Mouse (Mus musculus) myocyte (in vitro differentiated cells): ENCODE measurements at regions not wholly inside any gene's neighbourhood (a gene's known extent, or its start where the extent isn't known, plus 50 kb on each side); places are given as distances from the start of the nearest gene placed in this dataset.

Experiments
- H3K27me3 ChIP-seq: one replicate; pipeline ENCODE4 v1.6.1; 2011; ENCODE audit not compliant: control insufficient read depth, insufficient read depth, insufficient read length
- H3K36me3 ChIP-seq: one replicate; pipeline ENCODE4 v1.6.1; 2011; ENCODE audit not compliant: control insufficient read depth, insufficient read depth
- H3K4me2 ChIP-seq: one replicate; pipeline ENCODE4 v1.6.1; 2011; ENCODE audit warnings: low read depth, control low read depth
- H3K4me3 ChIP-seq: one replicate; pipeline ENCODE4 v1.5.1; 2011; ENCODE audit warnings: mild to moderate bottlenecking, control low read depth, moderate library complexity
- H3K79me2 ChIP-seq: one replicate; pipeline ENCODE4 v1.6.1; 2011; ENCODE audit not compliant: control insufficient read depth, insufficient read depth
- H3ac ChIP-seq: one replicate; pipeline ENCODE4 v1.6.1; 2011; ENCODE audit not compliant: control insufficient read depth, insufficient read length
- CEBPB ChIP-seq: IDR thresholded peaks from 2 replicates; pipeline ENCODE4 v1.6.1; 2011; ENCODE audit warnings: mild to moderate bottlenecking, moderate library complexity; ENCODE audit not compliant: poor library complexity, insufficient read depth, severe bottlenecking
- E2F4 ChIP-seq: IDR thresholded peaks from one replicate; pipeline ENCODE4 v1.6.1; 2011; ENCODE audit warnings: mild to moderate bottlenecking, control low read depth, moderate library complexity; ENCODE audit not compliant: insufficient read depth
- MAX ChIP-seq: IDR thresholded peaks from one replicate; pipeline ENCODE4 v1.6.1; 2011; ENCODE audit warnings: low read depth, mild to moderate bottlenecking, control low read depth
- MYOD1 ChIP-seq, 3 experiments: IDR thresholded peaks; one replicate each; pipeline ENCODE4 v1.6.1; 2011; ENCODE audit warnings: control low read depth in 2 of 3, low read depth in 2 of 3, mild to moderate bottlenecking in 2 of 3, moderate library complexity in 1 of 3; ENCODE audit not compliant: insufficient read length in 2 of 3, control insufficient read depth in 1 of 3
- MYOG ChIP-seq, 3 experiments: IDR thresholded peaks; one replicate each; pipeline ENCODE4 v1.6.1; 2011; ENCODE audit warnings: control low read depth in 2 of 3, low read depth in 2 of 3, mild to moderate bottlenecking in 2 of 3; ENCODE audit not compliant: insufficient read length in 2 of 3, control insufficient read depth in 1 of 3, insufficient read depth in 1 of 3
- POLR2A ChIP-seq: IDR thresholded peaks from one replicate; pipeline ENCODE4 v1.6.1; 2011; ENCODE audit warnings: low read depth, mild to moderate bottlenecking, control low read depth, moderate library complexity; ENCODE audit not compliant: insufficient read length
- POLR2AphosphoS2 ChIP-seq: IDR thresholded peaks from one replicate; pipeline ENCODE4 v1.6.1; 2011; ENCODE audit warnings: low read depth, control low read depth; ENCODE audit not compliant: insufficient read length
- REST ChIP-seq: IDR thresholded peaks from one replicate; pipeline ENCODE4 v1.6.1; 2011; ENCODE audit warnings: mild to moderate bottlenecking, control low read depth, moderate library complexity; ENCODE audit not compliant: insufficient read depth, insufficient read length
- SRF ChIP-seq: IDR thresholded peaks from one replicate; pipeline ENCODE4 v1.6.1; 2011; ENCODE audit warnings: low read depth; ENCODE audit not compliant: control insufficient read depth, insufficient read length
- TCF12 ChIP-seq: IDR thresholded peaks from one replicate; pipeline ENCODE4 v1.6.1; 2011; ENCODE audit warnings: mild to moderate bottlenecking, control low read depth; ENCODE audit not compliant: poor library complexity, insufficient read depth, severe bottlenecking
- TCF3 ChIP-seq: IDR thresholded peaks from one replicate; pipeline ENCODE4 v1.6.1; 2011; ENCODE audit warnings: low read depth, control low read depth; ENCODE audit not compliant: insufficient read length
- USF1 ChIP-seq: IDR thresholded peaks from one replicate; pipeline ENCODE4 v1.6.1; 2011; ENCODE audit warnings: low read depth, mild to moderate bottlenecking, control low read depth, moderate library complexity

DNA sequence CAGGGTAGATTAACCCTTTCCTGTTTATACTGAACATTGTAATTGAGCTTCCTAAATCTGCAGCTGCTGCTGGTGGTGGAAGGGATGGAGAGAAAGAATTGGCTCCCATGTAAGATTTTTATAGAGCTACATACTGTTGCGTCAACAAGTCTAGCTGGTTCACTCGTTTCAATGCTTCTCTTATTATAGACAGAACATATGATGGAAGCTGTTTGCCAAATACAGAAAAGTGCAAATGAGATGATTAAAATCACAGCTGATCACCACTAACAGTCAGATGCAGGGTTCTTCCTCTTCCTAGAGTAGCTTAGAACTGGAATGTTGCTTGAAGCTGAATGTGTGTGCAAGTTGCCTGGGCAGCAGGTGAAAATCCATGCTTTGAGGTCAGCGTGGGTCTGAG, 152.8 kb downstream of the Ackr3 start:
- Histone ChIP-seq H3K79me2 (no peaks in the 10 kb centered on the region), H3K36me3 (no peaks in the 10 kb centered on the region), H3K4me3 (no peak overlapping the region), H3K27me3 (no peaks in the 10 kb centered on the region), H3K4me2 (no peak overlapping the region), H3ac (no peak overlapping the region)
- no peak for TF ChIP-seq USF1
- no peak for TF ChIP-seq E2F4
- TF ChIP-seq CEBPB = no peak
- no peak for TF ChIP-seq SRF
- no peak for TF ChIP-seq MYOG (IDR thresholded peaks at IDR 0.05; ENCODE audit: control insufficient read depth in 1 of 3, insufficient read depth in 1 of 3, insufficient read length in 2 of 3, low read depth in 2 of 3)
- no peak for TF ChIP-seq MYOD1 (IDR thresholded peaks at IDR 0.05; ENCODE audit: control insufficient read depth in 1 of 3, insufficient read length in 2 of 3, low read depth in 2 of 3)
- no peak for TF ChIP-seq REST
- no peak for TF ChIP-seq POLR2AphosphoS2
- TF ChIP-seq TCF12 = no peak
- no peak for TF ChIP-seq POLR2A

DNA sequence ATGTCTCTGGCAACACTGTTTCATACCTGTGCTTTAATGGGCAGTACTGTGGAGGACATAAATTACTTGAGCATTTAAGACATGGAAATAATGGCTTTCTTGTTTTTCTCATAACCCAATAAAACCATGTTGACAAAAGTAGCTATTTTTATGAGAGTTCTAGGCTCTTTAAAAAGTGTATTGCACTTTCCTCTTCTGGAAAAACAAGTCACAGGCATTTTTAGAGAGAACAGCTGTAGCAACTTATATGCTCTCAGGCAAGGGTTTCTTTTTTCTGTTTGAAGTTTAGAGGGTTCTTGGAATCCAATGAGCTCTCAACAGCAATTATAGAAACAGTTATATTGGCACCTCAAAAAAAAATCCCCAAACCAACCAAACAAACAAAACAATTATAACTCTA, 153.6 kb downstream of the Ackr3 start:
- H3K79me2 ChIP-seq = no peaks in the 10 kb centered on the region
- TF ChIP-seq TCF12 (no peak), MYOG (IDR thresholded peaks at IDR 0.05; ENCODE audit: control insufficient read depth in 1 of 3, insufficient read depth in 1 of 3, insufficient read length in 2 of 3, low read depth in 2 of 3) (no peak), REST (no peak), TCF3 (no peak), MYOD1 (IDR thresholded peaks at IDR 0.05; ENCODE audit: control insufficient read depth in 1 of 3, insufficient read length in 2 of 3, low read depth in 2 of 3) (no peak), E2F4 (no peak), CEBPB (no peak), USF1 (no peak), MAX (no peak), SRF (no peak), POLR2AphosphoS2 (no peak)

DNA sequence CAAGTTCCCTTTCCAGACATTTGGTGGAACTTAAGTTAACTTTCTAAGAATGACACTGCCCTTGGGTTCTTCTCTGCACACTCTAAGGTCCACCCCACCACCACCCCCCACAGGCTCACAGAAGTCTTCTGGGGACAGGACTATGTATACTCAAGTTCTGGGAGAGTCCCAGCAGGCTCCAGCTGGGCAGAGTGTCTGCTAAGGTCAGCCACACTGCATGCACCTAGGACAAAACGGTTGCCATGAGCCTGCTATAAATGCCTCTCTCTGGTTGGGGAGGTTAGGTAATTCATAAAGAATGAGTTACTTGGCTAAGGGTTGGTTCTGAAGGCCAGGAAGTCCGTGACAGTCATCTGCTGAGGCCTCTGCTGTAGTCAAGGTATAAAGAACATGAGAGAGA, 155.2 kb downstream of the Ackr3 start:
- TF ChIP-seq USF1 (no peak), MYOD1 (IDR thresholded peaks at IDR 0.05; ENCODE audit: control insufficient read depth in 1 of 3, insufficient read length in 2 of 3, low read depth in 2 of 3) (no peak), E2F4 (no peak), MYOG (IDR thresholded peaks at IDR 0.05; ENCODE audit: control insufficient read depth in 1 of 3, insufficient read depth in 1 of 3, insufficient read length in 2 of 3, low read depth in 2 of 3) (no peak), TCF12 (no peak), TCF3 (no peak), REST (no peak), SRF (no peak), POLR2AphosphoS2 (no peak), POLR2A (no peak), MAX (no peak), CEBPB (no peak)
- Histone ChIP-seq H3K79me2 (no peaks in the 10 kb centered on the region), H3K36me3 (no peaks in the 10 kb centered on the region), H3ac (no peak overlapping the region), H3K27me3 (no peaks in the 10 kb centered on the region), H3K4me2 (no peak overlapping the region), H3K4me3 (no peak overlapping the region)

More for the DNA sequence above, 153.6 kb downstream of the Ackr3 start:
- no peak overlapping the region for H3K4me2 ChIP-seq
- H3K36me3 ChIP-seq = no peaks in the 10 kb centered on the region
- H3K4me3 ChIP-seq = no peak overlapping the region
- no peaks in the 10 kb centered on the region for H3K27me3 ChIP-seq
- no peak overlapping the region for H3ac ChIP-seq

DNA sequence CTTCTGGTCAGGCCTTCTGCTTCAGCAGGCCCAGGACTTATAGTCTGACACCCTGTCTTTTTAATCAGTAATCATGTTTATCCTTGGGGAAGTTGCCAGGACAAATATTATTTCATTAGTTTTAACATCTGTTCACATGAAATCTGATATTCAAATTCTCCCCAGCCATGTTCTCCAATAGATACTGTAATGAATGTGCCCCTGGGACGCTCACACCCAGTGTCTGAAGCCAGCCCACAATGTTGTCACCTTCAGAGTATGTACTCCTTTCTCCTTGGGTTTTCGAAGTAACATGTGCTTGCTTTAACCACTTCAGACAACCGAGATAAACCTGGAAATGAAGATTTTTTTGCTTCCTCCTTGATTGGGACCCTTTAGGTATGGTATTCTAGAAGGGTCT, 156.3 kb downstream of the Ackr3 start:
- Histone ChIP-seq H3ac (no peak overlapping the region), H3K36me3 (no peaks in the 10 kb centered on the region), H3K4me3 (no peak overlapping the region), H3K79me2 (no peaks in the 10 kb centered on the region), H3K27me3 (no peaks in the 10 kb centered on the region), H3K4me2 (peak overlapping the region; percentile 1)
- TF ChIP-seq CEBPB = no peak

DNA sequence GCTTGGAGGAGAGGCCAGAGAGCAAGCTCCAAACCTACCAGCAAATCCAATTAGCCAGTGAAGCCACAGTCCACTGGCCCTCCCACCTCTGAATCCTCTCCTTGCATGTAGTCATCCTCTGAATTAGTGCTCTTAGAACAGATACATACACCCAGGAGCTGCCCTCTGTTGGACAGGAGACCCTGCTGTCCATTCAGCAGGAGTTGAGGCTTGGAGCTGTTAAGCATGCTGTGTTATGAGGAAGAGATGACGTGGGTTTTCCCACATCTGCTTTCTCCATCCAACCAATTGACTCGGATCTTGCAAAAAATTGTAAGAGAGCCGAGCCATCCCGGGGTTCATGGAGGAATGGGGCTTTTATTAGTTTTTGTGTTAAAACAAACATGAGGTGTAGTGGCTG, 160.7 kb downstream of the Ackr3 start:
- no peak overlapping the region for H3K4me2 ChIP-seq
- no peak overlapping the region for H3K4me3 ChIP-seq
- TF ChIP-seq TCF12 (no peak), REST (no peak), POLR2AphosphoS2 (no peak), POLR2A (no peak), USF1 (no peak), SRF (no peak)
- no peak overlapping the region for H3ac ChIP-seq
- H3K27me3 ChIP-seq = no peaks in the 10 kb centered on the region
- H3K36me3 ChIP-seq = no peaks in the 10 kb centered on the region
- no peaks in the 10 kb centered on the region for H3K79me2 ChIP-seq

DNA sequence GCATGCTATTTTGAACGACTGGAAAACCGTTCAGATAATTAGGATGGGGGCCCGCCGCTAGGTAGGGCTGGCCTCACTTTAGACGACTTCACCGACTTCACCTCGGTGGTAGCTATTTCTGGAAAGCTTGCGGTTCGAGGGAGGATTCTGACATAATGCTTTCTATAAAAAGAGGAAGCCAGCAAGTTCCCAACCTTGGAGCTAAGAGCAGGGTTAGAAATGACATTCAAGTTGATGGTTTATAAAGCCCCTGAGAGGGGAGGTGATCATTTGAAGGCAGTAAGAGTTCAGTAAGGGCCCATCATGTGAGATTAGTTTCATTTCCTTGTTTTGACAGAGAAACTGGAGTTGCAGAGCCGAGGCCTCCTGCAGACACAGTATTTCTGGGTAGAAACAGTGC, 164.8 kb downstream of the Ackr3 start:
- no peak overlapping the region for H3K4me3 ChIP-seq
- no peak overlapping the region for H3ac ChIP-seq
- TF ChIP-seq MYOG (IDR thresholded peaks at IDR 0.05; ENCODE audit: control insufficient read depth in 1 of 3, insufficient read depth in 1 of 3, insufficient read length in 2 of 3, low read depth in 2 of 3) (no peak), MAX (no peak), POLR2A (no peak), CEBPB (no peak), REST (no peak), TCF3 (no peak), TCF12 (no peak), SRF (no peak), USF1 (no peak), MYOD1 (IDR thresholded peaks at IDR 0.05; ENCODE audit: control insufficient read depth in 1 of 3, insufficient read length in 2 of 3, low read depth in 2 of 3) (no peak)
- H3K4me2 ChIP-seq = no peak overlapping the region
- no peaks in the 10 kb centered on the region for H3K27me3 ChIP-seq
- H3K79me2 ChIP-seq = no peaks in the 10 kb centered on the region
- no peaks in the 10 kb centered on the region for H3K36me3 ChIP-seq
